8 mouse cellular contexts compared by ENCODE assay signal in the genomic region with DNA sequence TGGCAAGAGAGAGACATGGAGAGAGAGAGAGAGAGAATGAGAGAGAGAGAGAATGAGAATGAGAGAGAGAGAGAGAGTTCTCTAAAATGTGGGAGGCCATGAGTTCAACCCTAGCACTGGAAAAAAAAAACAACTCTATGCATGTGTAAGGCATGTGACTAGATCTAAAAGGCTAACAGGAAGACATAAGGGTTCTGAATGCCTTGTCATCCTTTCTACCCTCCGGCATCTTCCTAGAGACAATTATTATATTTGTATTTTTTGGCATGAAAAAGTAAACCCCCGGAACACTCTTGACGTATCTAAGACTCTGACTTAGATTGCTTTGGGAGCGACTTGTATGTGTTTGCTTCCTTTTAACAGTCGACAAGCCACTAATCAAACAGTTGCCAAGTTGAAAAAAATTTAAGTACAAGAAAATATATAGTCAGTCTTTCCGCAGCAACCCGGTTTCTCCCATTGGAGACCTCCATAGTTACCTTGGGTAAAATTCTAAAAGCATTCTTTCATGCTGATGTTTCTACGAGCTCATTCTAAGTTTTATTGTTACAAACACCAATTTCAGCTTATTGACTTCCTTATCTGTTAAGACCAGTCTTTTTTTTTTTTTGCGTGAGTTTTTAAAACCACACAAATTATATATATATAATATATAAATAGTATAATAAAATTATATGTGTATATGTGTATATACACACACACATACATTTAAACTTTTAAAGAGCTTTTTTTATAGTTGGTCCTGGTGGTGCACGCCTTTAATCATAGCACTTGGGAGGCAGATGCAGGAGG. TPM values are rescaled to one million over a fixed set of nuclear protein-coding genes. Genes with fewer than 3 reads are reported as not detected.
A peak's percentile ranks its signal among the peaks of the same experiment; 100 is the strongest.
DNase-seq lines count a peak whose midpoint lies in the region; ATAC-seq and TF ChIP-seq lines count a peak whose summit lies in the region.

No protein-coding gene starts in this region.

- H3K9ac ChIP-seq in kidney, postnatal 0 days (ENCODE audit: low read depth, low read length), result no peak overlapping the region; the same call in 1 of the 2 replicates

- peak overlapping the region; percentile 56 for H3K4me2 ChIP-seq in kidney, postnatal 0 days (ENCODE audit: low read length)
- peak overlapping the region; percentile 84 for H3K4me2 ChIP-seq in myocyte (ENCODE audit: low read depth)

- no peaks in the 10 kb centered on the region for H3K79me2 ChIP-seq in myocyte (ENCODE audit: control insufficient read depth, insufficient read depth)

- ATAC-seq in kidney, postnatal 0 days (replicated peaks; ENCODE audit: low FRiP score, low read depth), result no peak

- no peak for DNase-seq in kidney, postnatal 0 days (ENCODE audit: low spot score)
- DNase-seq in kidney, adult 8-10 months, result no peak
- peak; percentile 34 for DNase-seq in induced T-regulatory cell, adult 2 months (ENCODE audit: low read depth)
- no peak for DNase-seq in T-cell, adult 2 months (ENCODE audit: low spot score)
- DNase-seq in cerebellum, adult 9-10 months, result no peak
- DNase-seq in right cerebral cortex, postnatal 4 days, result no peak

- H3K36me3 ChIP-seq in kidney, postnatal 0 days (ENCODE audit: insufficient read depth, low read length), result no peaks in the 10 kb centered on the region
- peaks cover 4% of the 10 kb centered on the region for H3K36me3 ChIP-seq in myocyte (ENCODE audit: control insufficient read depth, insufficient read depth)

- H3K27me3 ChIP-seq in kidney, postnatal 0 days (ENCODE audit: insufficient read depth, low read length), result no peaks in the 10 kb centered on the region
- no peaks in the 10 kb centered on the region for H3K27me3 ChIP-seq in myocyte (ENCODE audit: control insufficient read depth, insufficient read depth, insufficient read length)

- H3K4me1 ChIP-seq in kidney, postnatal 0 days (replicated peaks; ENCODE audit: insufficient read depth, low read length), result no peaks in the 10 kb centered on the region; the same call in 1 of the 2 replicates
- H3K4me1 ChIP-seq in cortical plate, adult 2 months (ENCODE audit: control insufficient read depth, insufficient read depth, low read length), result no peaks in the 10 kb centered on the region

- no peak for TF ChIP-seq CTCF in kidney, postnatal 0 days (IDR thresholded peaks at IDR 0.05; ENCODE audit: low read depth)
- TF ChIP-seq CTCF in cortical plate, adult 2 months (IDR thresholded peaks at IDR 0.05; ENCODE audit: extremely low read depth, insufficient read depth, low read length), result no peak

- no peak for TF ChIP-seq POLR2A in cortical plate, adult 2 months (IDR thresholded peaks at IDR 0.05; ENCODE audit: extremely low read depth, insufficient read depth, low read length)
- no peak for TF ChIP-seq POLR2A in myocyte (IDR thresholded peaks at IDR 0.05; ENCODE audit: insufficient read length, low read depth)

- WGBS in kidney, postnatal 0 days, result 58% methylated on average over 10 of the region's 10 CpGs

- H3K9me3 ChIP-seq in kidney, postnatal 0 days (replicated peaks; ENCODE audit: low read length), result no peaks in the 10 kb centered on the region

- H3ac ChIP-seq in myocyte (ENCODE audit: control insufficient read depth, insufficient read length), result no peak overlapping the region

- peak overlapping the region; percentile 35 for H3K4me3 ChIP-seq in kidney, postnatal 0 days (replicated peaks; ENCODE audit: low read depth, low read length)
- H3K4me3 ChIP-seq in cortical plate, adult 2 months (ENCODE audit: insufficient read depth, low read length), result peak overlapping the region; percentile 60
- H3K4me3 ChIP-seq in myocyte, result peak overlapping the region; percentile 47

- peak overlapping the region; percentile 92; the same call in 1 of the 2 replicates for H3K27ac ChIP-seq in kidney, postnatal 0 days
- H3K27ac ChIP-seq in cortical plate, adult 2 months (ENCODE audit: insufficient read depth, low read length), result no peak overlapping the region

TF ChIP-seq in myocyte, 11 proteins besides CTCF, POLR2A, EP300 and RAD21:
- no peak for TF ChIP-seq POLR2AphosphoS2 (IDR thresholded peaks at IDR 0.05; ENCODE audit: insufficient read length, low read depth)
- no peak for TF ChIP-seq USF1 (IDR thresholded peaks at IDR 0.05; ENCODE audit: low read depth)

RNA-seq across cellular contexts. Expression of gene Snx15, which starts 1.1 kb away (rescaled TPM):
- polyA plus RNA-seq in kidney, postnatal 0 days (2015; fragmentation: Nextera tagmentation; extraction: Ambion mirVana), result 26.5 and 30.0 TPM in 2 replicates
- polyA plus RNA-seq in cortical plate, adult 2 months (2012; rRNA removed), result 63.8 and 68.9 TPM in 2 replicates
- 18.5 TPM for polyA plus RNA-seq in myocyte (2012; fragmentation: generic; extraction: Trizol)

RNA-seq across cellular contexts. Expression of gene Sac3d1, which starts 8.5 kb away (rescaled TPM):
- 32.0 and 35.9 TPM in 2 replicates for polyA plus RNA-seq in kidney, postnatal 0 days (2015; fragmentation: Nextera tagmentation; extraction: Ambion mirVana)
- 31.8 and 35.1 TPM in 2 replicates for polyA plus RNA-seq in cortical plate, adult 2 months (2012; rRNA removed)
- 27.5 TPM for polyA plus RNA-seq in myocyte (2012; fragmentation: generic; extraction: Trizol)

RNA-seq across cellular contexts. Expression of gene Batf2, which starts 13.8 kb away (rescaled TPM):
- polyA plus RNA-seq in kidney, postnatal 0 days (2015; fragmentation: Nextera tagmentation; extraction: Ambion mirVana), result 0.38 and 0.49 TPM in 2 replicates
- 0.50 and 0.57 TPM in 2 replicates for polyA plus RNA-seq in cortical plate, adult 2 months (2012; rRNA removed)
- polyA plus RNA-seq in myocyte (2012; fragmentation: generic; extraction: Trizol), result 0.05 TPM

RNA-seq across cellular contexts. Expression of gene Arl2, which starts 14.4 kb away (rescaled TPM):
- polyA plus RNA-seq in kidney, postnatal 0 days (2015; fragmentation: Nextera tagmentation; extraction: Ambion mirVana), result 96.1 and 103 TPM in 2 replicates
- polyA plus RNA-seq in cortical plate, adult 2 months (2012; rRNA removed), result 123 and 135 TPM in 2 replicates
- 110 TPM for polyA plus RNA-seq in myocyte (2012; fragmentation: generic; extraction: Trizol)

RNA-seq across cellular contexts. Expression of gene Naaladl1, which starts 21.4 kb away (rescaled TPM):
- 0.17 TPM in 2 replicates for polyA plus RNA-seq in kidney, postnatal 0 days (2015; fragmentation: Nextera tagmentation; extraction: Ambion mirVana)
- 0.13 and 0.21 TPM in 2 replicates for polyA plus RNA-seq in cortical plate, adult 2 months (2012; rRNA removed)
- 0.11 TPM for polyA plus RNA-seq in myocyte (2012; fragmentation: generic; extraction: Trizol)
